Comparison of ENCODE assay signal across 7 mouse cellular contexts in genomic region chrX:106171106-106171852, GRCm38 (mm10). TPM values are rescaled to one million over a fixed set of nuclear protein-coding genes. Genes with fewer than 3 reads are reported as not detected.
DNase-seq lines count a peak whose midpoint lies in the region; ATAC-seq and TF ChIP-seq lines count a peak whose summit lies in the region.

No protein-coding gene starts in this region.

- peak overlapping the region; percentile 17 for H3K4me3 ChIP-seq in intestine, postnatal 0 days (ENCODE audit: low read depth, low read length)
- peak overlapping the region; percentile 32 for H3K4me3 ChIP-seq in midbrain, embryonic 12.5 days
- peak overlapping the region; percentile 57 for H3K4me3 ChIP-seq in small intestine, adult 2 months (ENCODE audit: low read depth, low read length)

- H3K4me1 ChIP-seq in intestine, postnatal 0 days (replicated peaks; ENCODE audit: control insufficient read depth, insufficient read depth, low read length) = no peaks in the 10 kb centered on the region
- no peaks in the 10 kb centered on the region for H3K4me1 ChIP-seq in midbrain, embryonic 12.5 days
- H3K4me1 ChIP-seq in small intestine, adult 2 months (ENCODE audit: control insufficient read depth, insufficient read depth, insufficient read length, low read length) = no peaks in the 10 kb centered on the region

- H3K27ac ChIP-seq in intestine, postnatal 0 days (ENCODE audit: low read depth, low read length) = no peak overlapping the region
- H3K27ac ChIP-seq in midbrain, embryonic 12.5 days (replicated peaks) = no peak overlapping the region
- H3K27ac ChIP-seq in small intestine, adult 2 months (ENCODE audit: insufficient read depth, low read depth, low read length) = no peak overlapping the region

- H3K9me3 ChIP-seq in intestine, postnatal 0 days (ENCODE audit: control insufficient read depth) = no peaks in the 10 kb centered on the region
- H3K9me3 ChIP-seq in midbrain, embryonic 12.5 days = no peaks in the 10 kb centered on the region

- peak; percentile 98 for ATAC-seq in granulocyte monocyte progenitor cell, adult 5-6 weeks (replicated peaks; ENCODE audit: poor library complexity, severe bottlenecking)
- peak; percentile 49 for ATAC-seq in intestine, postnatal 0 days
- ATAC-seq in midbrain, embryonic 12.5 days (ENCODE audit: low FRiP score, low read depth) = peak; percentile 85

- DNase-seq in adrenal gland, adult 8-10 months = peak; percentile 51
- DNase-seq in embryo, embryonic 9.5 days (ENCODE audit: extremely low spot score) = peak; percentile 78
- peak; percentile 69 for DNase-seq in left cerebral cortex, postnatal 4 days

- intact Hi-C loops in left cerebral cortex, postnatal 4 days (cut with DNase I) = loop anchor here (2.0 kb wide), 1 partner anchor 146 kb away; no protein-coding TSS in a partner anchor

- H3K27me3 ChIP-seq in intestine, postnatal 0 days (replicated peaks; ENCODE audit: control insufficient read depth, insufficient read depth, low read length) = no peaks in the 10 kb centered on the region
- no peaks in the 10 kb centered on the region; the same call in 1 of the 2 replicates for H3K27me3 ChIP-seq in midbrain, embryonic 12.5 days
- H3K27me3 ChIP-seq in small intestine, adult 2 months (ENCODE audit: control insufficient read depth, insufficient read depth, low read length) = no peaks in the 10 kb centered on the region

- TF ChIP-seq CTCF in intestine, postnatal 0 days (IDR thresholded peaks at IDR 0.05; ENCODE audit: low read depth) = peak; percentile 79
- TF ChIP-seq CTCF in small intestine, adult 2 months (IDR thresholded peaks at IDR 0.05; ENCODE audit: extremely low read depth, insufficient read length, insufficient replicate concordance, low read depth, low read length) = peak; percentile 59; the same call in 1 of the 2 replicates

- H3K4me2 ChIP-seq in intestine, postnatal 0 days (replicated peaks; ENCODE audit: low read depth) = peak overlapping the region; percentile 60
- peak overlapping the region; percentile 48 for H3K4me2 ChIP-seq in midbrain, embryonic 12.5 days (replicated peaks)

- no peak overlapping the region for H3K9ac ChIP-seq in intestine, postnatal 0 days (ENCODE audit: low read depth, low read length)
- no peak overlapping the region for H3K9ac ChIP-seq in midbrain, embryonic 12.5 days (replicated peaks)

- no peaks in the 10 kb centered on the region for H3K36me3 ChIP-seq in intestine, postnatal 0 days (ENCODE audit: control insufficient read depth, insufficient read depth)
- H3K36me3 ChIP-seq in midbrain, embryonic 12.5 days = no peaks in the 10 kb centered on the region
- H3K36me3 ChIP-seq in small intestine, adult 2 months (ENCODE audit: control insufficient read depth, insufficient read depth, low read length) = no peaks in the 10 kb centered on the region

- TF ChIP-seq POLR2A in small intestine, adult 2 months (IDR thresholded peaks at IDR 0.05; ENCODE audit: low read depth, low read length) = no peak

- 25% methylated on average over 18 of the region's 18 CpGs for WGBS in intestine, postnatal 0 days
- WGBS in midbrain, embryonic 12.5 days = 31% methylated on average over 18 of the region's 18 CpGs
- WGBS in small intestine, adult 2 months = 19% methylated on average over 18 of the region's 18 CpGs

RNA-seq across cellular contexts. Expression of gene Pgk1, which starts 15.6 kb away (rescaled TPM):
- 100 to 1,000 TPM; 247 to 334 (median 294) TPM for total RNA-seq in adrenal gland, adult 8-10 months (2022)
- total RNA-seq in granulocyte monocyte progenitor cell, adult 5-6 weeks (2014; fragmentation: Nextera tagmentation) = 363 and 404 TPM in 2 replicates
- 392 and 401 TPM in 2 replicates for total RNA-seq in granulocyte monocyte progenitor cell, adult 5-6 weeks (2017)
- 185 and 193 TPM in 2 replicates for polyA plus RNA-seq in intestine, postnatal 0 days (2015; fragmentation: Nextera tagmentation; extraction: Ambion mirVana)
- total RNA-seq in left cerebral cortex, postnatal 4 days (2021) = 100 to 1,000 TPM; 211 to 234 TPM
- polyA plus RNA-seq in midbrain, embryonic 12.5 days (2016; fragmentation: Nextera tagmentation; extraction: Ambion mirVana) = 290 and 294 TPM in 2 replicates
- polyA plus RNA-seq in small intestine, adult 2 months (2012; rRNA removed) = 50.7 and 67.9 TPM in 2 replicates

RNA-seq across cellular contexts. Expression of gene Tlr13, which starts 28.3 kb away (rescaled TPM):
- total RNA-seq in adrenal gland, adult 8-10 months (2022) = 1 to 10 TPM; 3.0 to 7.0 (median 5.0) TPM
- total RNA-seq in granulocyte monocyte progenitor cell, adult 5-6 weeks (2014; fragmentation: Nextera tagmentation) = 0.39 and 0.96 TPM in 2 replicates
- total RNA-seq in granulocyte monocyte progenitor cell, adult 5-6 weeks (2017) = 1.8 and 2.0 TPM in 2 replicates
- polyA plus RNA-seq in intestine, postnatal 0 days (2015; fragmentation: Nextera tagmentation; extraction: Ambion mirVana) = 0.82 and 0.94 TPM in 2 replicates
- under 1 TPM; 0.36 to 0.60 TPM for total RNA-seq in left cerebral cortex, postnatal 4 days (2021)
- polyA plus RNA-seq in midbrain, embryonic 12.5 days (2016; fragmentation: Nextera tagmentation; extraction: Ambion mirVana) = 0.21 and 0.28 TPM in 2 replicates
- polyA plus RNA-seq in small intestine, adult 2 months (2012; rRNA removed) = 0.11 and 0.30 TPM in 2 replicates

RNA-seq across cellular contexts. Expression of gene Taf9b, which starts 49.7 kb away (rescaled TPM):
- 10 to 100 TPM; 19.6 to 28.2 (median 20.1) TPM for total RNA-seq in adrenal gland, adult 8-10 months (2022)
- total RNA-seq in granulocyte monocyte progenitor cell, adult 5-6 weeks (2014; fragmentation: Nextera tagmentation) = 4.5 and 6.6 TPM in 2 replicates
- total RNA-seq in granulocyte monocyte progenitor cell, adult 5-6 weeks (2017) = 1.2 and 2.0 TPM in 2 replicates
- 6.9 and 7.6 TPM in 2 replicates for polyA plus RNA-seq in intestine, postnatal 0 days (2015; fragmentation: Nextera tagmentation; extraction: Ambion mirVana)
- total RNA-seq in left cerebral cortex, postnatal 4 days (2021) = 10 to 100 TPM; 19.0 to 19.6 TPM
- 12.4 and 14.2 TPM in 2 replicates for polyA plus RNA-seq in midbrain, embryonic 12.5 days (2016; fragmentation: Nextera tagmentation; extraction: Ambion mirVana)
- 0.23 and 0.62 TPM in 2 replicates for polyA plus RNA-seq in small intestine, adult 2 months (2012; rRNA removed)
